Mouse (Mus musculus) neural tube, embryonic 10.5 days (tissue): ENCODE measurements around the gene Kif18b.

Source experiments
- DNase-seq: peaks from one replicate; pipeline ENCODE4 v3.0.0-alpha.2; 2017; ENCODE audit warnings: low spot score; ENCODE audit errors: extremely low spot score

The Kif18b gene

GRCm38 (mm10) chr11:102924557-102925350 is at the start of gene Kif18b:
Kif18b (minus strand) TSS chr11:102925124.
- DNase-seq, result peak; percentile 96

- no peak for DNase-seq
Measured at GRCm38 (mm10) chr11:102972326-102972725, 47.4 kb upstream of the Kif18b start.

- no peak for DNase-seq
Measured at GRCm38 (mm10) chr11:102971604-102972003, 46.7 kb upstream of the Kif18b start.

DNA sequence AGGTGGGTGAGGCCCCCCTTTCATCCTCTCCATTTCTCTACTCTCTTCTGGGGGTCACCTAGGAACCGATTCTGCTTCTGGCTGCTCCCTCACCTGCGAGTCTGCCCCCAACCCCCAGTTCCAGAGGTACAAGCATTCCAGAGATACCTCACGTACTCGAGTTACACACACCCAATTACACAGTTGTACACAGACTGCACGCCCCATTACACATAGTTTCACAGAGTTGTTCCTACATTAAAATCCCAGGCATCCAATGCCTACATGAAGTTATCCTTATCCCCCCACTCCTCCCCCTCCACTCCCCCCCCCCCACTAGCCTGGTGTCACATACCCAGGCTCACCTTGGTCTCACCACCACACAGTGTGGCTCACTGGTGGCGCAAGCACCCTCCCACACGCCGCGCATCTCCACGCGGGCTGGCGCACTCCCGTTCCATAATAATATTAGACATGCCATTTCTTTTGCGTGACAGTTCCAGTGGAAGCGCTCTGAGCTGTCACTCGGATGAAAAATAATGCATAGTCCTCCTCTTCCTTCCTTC is 39.7 kb upstream of the Kif18b start:
- no peak for DNase-seq

DNA sequence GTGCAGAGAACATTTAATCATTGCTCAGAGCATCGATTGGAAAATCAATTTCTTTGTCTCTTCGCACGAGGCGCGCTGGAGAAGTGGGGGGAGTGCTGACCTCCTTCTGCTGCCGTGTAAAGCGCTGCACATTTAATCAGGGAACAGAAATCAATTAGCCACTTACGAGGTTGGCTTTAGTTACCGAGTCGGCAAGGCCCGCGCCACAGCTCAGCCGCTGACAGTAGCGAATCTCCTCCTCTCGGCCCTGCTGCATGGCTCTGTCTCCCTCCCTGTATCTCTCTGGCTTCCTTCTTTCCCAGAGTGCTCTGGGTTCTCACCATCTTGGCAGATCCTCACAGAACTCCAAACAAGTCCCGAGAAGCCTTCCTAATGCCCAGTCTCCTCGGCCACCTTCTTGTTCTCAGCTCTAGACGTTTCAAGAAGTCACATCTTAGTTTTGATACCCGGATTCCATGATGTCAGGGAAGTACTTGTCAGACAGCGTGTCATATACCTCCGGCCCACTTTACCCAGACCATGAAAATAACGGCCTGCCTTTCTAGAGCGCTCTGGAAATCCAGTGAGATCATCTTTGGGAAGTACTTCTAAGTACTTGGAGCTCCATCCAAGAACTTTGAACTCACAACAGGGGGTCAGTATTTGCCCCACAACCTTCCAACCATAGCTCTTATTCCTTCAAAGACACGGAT is 39.1 kb upstream of the Kif18b start:
- peak; percentile 38 for DNase-seq

- peak; percentile 59 for DNase-seq
Measured at GRCm38 (mm10) chr11:102963246-102963854, 38.4 kb upstream of the Kif18b start.

- DNase-seq, result no peak
Measured at GRCm38 (mm10) chr11:102962861-102963245, 37.9 kb upstream of the Kif18b start.

DNA sequence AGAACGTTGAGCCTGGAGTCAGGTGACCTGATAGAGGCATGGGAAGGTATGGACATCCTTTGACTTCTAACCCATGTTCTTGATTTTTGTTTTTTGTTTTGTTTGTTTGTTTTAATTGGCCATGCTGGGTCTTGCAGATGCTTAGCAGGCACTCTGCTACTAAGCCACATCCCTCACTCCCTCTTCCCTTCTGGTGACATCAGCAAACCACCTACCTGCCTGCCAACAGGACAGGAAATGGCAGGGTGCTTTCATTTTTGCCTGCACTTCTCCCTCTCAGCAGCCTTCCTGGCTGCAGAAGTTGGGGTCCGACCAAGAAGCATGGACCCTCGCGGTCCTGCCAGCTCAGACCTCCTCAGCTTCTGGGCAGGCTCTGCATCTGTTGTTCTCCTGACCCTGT is 36.2 kb upstream of the Kif18b start:
- no peak for DNase-seq

- DNase-seq, result no peak
Measured at GRCm38 (mm10) chr11:102958870-102959269, 33.9 kb upstream of the Kif18b start.

GRCm38 (mm10) chr11:102958431-102958830 is 33.5 kb upstream of the Kif18b start:
- no peak for DNase-seq

DNA sequence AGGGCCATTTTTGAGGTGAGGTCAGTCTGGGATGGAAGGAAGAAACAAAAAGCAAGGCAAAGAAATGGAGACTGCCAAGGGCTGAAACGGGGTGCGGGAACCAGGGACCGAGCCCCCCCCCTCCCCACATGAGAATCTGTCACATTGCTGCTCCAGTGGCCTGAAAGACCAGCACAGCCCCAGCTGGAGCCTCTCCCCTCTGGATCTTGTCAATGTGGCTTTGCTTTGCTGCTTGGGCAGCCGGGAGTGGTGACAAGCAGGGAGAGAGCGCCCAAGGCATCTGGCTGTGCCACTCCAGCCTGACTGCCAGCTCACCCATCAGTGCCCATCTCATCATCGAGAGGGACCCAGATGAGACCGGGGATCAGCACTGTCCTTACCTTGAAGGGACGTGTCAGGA is 32.8 kb upstream of the Kif18b start:
- no peak for DNase-seq

- no peak for DNase-seq
Measured at GRCm38 (mm10) chr11:102956962-102957614, 32.2 kb upstream of the Kif18b start.

- no peak for DNase-seq
Measured at GRCm38 (mm10) chr11:102952922-102953321, 28.0 kb upstream of the Kif18b start.

DNA sequence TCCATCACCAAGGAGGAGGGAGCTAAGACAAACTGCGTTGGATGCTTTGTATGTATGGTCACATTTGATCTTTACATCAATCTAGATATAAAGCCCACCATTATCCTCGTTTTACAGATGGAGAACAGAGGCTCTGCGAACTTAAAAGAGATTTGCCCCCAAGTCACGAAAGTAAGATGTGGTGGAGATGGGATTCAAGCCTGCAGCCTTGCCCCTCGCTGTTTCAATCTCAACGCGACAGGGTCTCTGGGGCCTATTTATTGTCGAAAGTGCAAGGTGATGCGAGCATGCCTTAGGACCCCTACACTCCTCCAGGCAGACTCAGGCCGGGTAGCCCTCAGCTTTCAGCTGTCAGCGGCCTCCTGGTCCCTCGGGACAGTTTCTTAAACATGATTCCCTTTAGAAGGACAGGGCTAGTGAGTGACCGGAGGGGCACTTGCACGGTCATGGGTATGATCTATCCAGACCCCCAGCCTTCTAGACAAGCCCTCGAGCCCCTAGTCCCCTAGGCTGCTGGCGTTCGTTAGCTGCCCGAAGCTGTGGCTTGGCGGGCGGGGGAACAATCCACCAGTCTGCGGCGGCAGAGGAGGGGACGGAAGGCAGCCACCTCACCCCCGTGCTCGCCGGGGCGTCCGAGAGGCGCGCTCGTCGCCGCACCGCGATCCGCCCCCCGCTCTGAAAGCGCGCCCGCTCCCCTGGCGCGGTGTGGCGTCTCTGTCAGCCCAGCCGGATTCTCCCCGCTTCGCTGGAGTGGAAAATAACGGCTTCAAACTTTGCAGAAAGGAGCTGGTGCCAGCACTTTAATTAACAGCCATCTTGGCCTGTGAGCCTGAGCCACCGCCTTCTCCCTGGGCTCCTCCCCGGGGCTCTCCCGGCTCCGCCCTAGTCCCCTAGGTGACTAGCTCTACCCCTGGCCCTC is 23.4 kb upstream of the Kif18b start:
- DNase-seq, result peak; percentile 57

DNA sequence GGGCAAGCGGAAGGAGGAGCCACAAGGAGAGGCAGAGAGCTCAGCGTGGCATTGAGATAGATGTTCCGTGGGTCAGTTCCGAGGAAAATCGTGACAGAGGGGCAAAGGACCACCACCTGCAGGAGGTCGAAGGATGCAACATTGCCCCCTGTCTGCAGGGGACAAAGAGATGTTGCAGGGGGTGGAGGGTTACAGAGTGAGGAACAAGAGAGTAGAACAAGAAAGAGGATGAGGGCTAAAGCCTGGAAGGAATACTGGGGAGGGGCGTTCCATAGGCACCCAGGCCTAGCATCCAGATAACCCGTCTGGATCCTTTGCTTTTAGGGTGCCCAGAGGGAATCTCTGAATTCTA is 22.0 kb upstream of the Kif18b start:
- no peak for DNase-seq

DNA sequence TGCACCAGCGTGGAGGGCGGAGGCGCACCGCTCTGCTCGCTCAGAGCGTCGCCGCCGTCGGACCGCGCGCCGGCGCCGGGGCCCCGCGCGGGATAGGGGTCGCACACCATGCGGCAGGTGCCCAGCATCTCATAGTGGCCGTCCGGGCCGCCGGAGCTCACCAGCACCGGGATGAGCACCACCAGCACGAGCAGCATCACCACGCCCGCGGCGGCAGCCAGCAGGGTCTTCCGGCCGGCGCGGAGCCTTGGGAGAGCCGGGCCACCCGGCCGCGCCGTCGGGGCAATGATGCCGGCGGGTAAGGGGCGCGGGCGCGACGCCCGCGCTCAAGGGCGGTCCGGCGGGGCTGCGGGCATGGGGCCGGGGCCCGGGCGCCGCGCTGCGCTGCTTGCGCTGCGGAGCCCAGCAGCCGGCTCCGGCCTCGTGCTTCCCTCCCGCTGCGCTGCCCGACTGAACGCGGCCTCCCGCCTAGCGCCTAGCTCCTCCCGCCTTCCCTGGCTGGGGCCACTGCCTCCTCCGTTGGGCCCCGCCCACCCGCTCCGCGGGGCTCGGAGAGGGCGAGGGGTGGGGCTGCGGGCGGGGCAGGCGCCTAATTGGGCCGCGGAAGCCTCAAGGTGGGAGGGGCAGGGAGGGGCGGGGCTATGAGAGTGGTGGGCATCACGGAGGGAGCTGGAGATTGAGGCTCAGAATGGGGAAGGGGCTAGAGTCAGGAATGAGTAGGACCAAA is 21.5 kb upstream of the Kif18b start, which contains the start of gene C1ql1:
Gene C1ql1 (minus strand): TSS at position 424 of the 727 bp plus-strand sequence.
- DNase-seq, result peak; percentile 88

DNA sequence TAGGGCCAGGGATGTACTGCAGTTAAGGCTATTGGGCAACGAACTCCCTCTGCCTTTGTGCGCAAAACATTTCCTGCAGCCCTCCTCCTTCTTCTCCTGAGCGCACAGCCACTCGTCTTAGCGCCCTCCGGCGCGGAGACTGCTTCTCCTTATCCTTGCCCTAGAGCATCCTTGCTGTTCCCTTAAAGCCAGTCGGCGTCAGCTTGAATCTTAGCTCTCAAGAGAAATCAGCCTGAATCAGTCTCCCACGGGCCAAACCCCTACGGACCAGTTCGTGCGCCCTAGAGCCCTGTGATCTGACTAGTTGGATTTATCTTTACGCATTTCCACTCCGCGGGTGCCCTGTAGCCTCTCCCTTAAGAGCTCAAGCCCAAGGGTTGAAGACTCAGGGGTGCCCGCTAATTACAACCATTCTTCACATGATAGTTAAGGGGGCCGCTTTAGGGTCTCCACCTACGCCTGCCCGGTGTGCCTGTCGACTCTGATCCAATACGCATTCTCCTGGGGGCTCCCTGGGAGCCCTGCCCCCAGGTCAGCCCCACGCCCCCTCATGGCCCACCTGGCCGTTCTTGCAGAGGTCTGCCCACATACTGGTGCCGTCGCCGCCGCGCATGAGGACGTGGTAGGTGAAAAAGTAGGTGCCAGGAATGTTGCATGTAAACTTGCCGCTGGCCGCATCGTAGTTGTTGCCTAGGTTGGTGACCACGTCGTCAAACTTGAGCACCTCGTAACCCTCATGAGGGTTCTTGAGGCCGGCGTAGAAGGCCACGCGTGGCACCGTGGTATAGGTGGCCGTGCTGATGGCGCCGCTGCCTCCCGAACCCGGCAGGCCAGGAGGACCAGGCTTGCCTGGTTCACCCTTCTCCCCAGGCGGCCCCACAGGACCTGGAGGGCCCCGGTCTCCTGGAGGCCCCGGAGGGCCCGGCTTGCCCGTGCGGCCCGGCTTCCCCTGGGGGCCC is 20.7 kb upstream of the Kif18b start:
- peak; percentile 47 for DNase-seq

GRCm38 (mm10) chr11:102941236-102941635 is 16.3 kb upstream of the Kif18b start:
- DNase-seq, result no peak
